Comparison of ENCODE assay signal across 23 mouse cellular contexts in genomic region chr11:78847884-78848848, GRCm38 (mm10). TPM values are rescaled to one million over a fixed set of nuclear protein-coding genes. Genes with fewer than 3 reads are reported as not detected.
DNase-seq lines count a peak whose midpoint lies in the region; ATAC-seq and TF ChIP-seq lines count a peak whose summit lies in the region.
"Had no signal": no experiment of that assay in that cellular context is flagged by ENCODE, and none has a peak within 500 bp of the region (broad histone marks: within the 10 kb centered on the region; RNA-seq: fewer than 3 reads in every experiment).

No protein-coding gene starts in this region.

- H3K27ac ChIP-seq in neural tube, embryonic 13.5 days (replicated peaks), result peak overlapping the region; percentile 46; the same call in 1 of the 2 replicates
- H3K27ac ChIP-seq in intestine, postnatal 0 days (ENCODE audit: low read depth, low read length), result peak overlapping the region; percentile 77
- H3K27ac ChIP-seq in liver, embryonic 16.5 days (ENCODE audit: low read length), result no peak overlapping the region
- H3K27ac ChIP-seq: embryonic facial prominence, embryonic 12.5 days; kidney, embryonic 15.5 days; limb, embryonic 13.5 days; midbrain, embryonic 10.5 days; midbrain, embryonic 15.5 days had no signal

- H3K4me2 ChIP-seq in neural tube, embryonic 13.5 days, result no peak overlapping the region
- H3K4me2 ChIP-seq in intestine, postnatal 0 days (replicated peaks; ENCODE audit: low read depth), result peak overlapping the region; percentile 30; the same call in 1 of the 2 replicates
- no peak overlapping the region for H3K4me2 ChIP-seq in liver, embryonic 16.5 days (ENCODE audit: low read depth, low read length)
- H3K4me2 ChIP-seq: embryonic facial prominence, embryonic 12.5 days; kidney, embryonic 15.5 days; limb, embryonic 13.5 days; midbrain, embryonic 15.5 days had no signal

- WGBS in neural tube, embryonic 13.5 days, result 61% methylated on average over 7 of the region's 7 CpGs
- 20% methylated on average over 7 of the region's 7 CpGs for WGBS in intestine, postnatal 0 days
- 28% methylated on average over 7 of the region's 7 CpGs for WGBS in liver, embryonic 16.5 days (ENCODE audit: insufficient replicate concordance)

- H3K9me3 ChIP-seq in neural tube, embryonic 13.5 days, result no peaks in the 10 kb centered on the region
- no peaks in the 10 kb centered on the region for H3K9me3 ChIP-seq in intestine, postnatal 0 days (ENCODE audit: control insufficient read depth)
- no peaks in the 10 kb centered on the region for H3K9me3 ChIP-seq in liver, embryonic 16.5 days (replicated peaks; ENCODE audit: control insufficient read depth, low read length)
- H3K9me3 ChIP-seq: embryonic facial prominence, embryonic 12.5 days; G1E; kidney, embryonic 15.5 days; limb, embryonic 13.5 days; midbrain, embryonic 10.5 days; midbrain, embryonic 15.5 days had no signal

- no peaks in the 10 kb centered on the region for H3K36me3 ChIP-seq in neural tube, embryonic 13.5 days
- no peaks in the 10 kb centered on the region for H3K36me3 ChIP-seq in intestine, postnatal 0 days (ENCODE audit: control insufficient read depth, insufficient read depth)
- H3K36me3 ChIP-seq in liver, embryonic 16.5 days (ENCODE audit: control insufficient read depth, insufficient read depth), result no peaks in the 10 kb centered on the region
- H3K36me3 ChIP-seq: embryonic facial prominence, embryonic 12.5 days; kidney, embryonic 15.5 days; limb, embryonic 13.5 days; midbrain, embryonic 10.5 days; midbrain, embryonic 15.5 days had no signal

- intact Hi-C loops in gastrocnemius, postnatal 14 days (cut with DNase I; ENCODE audit: low total_unique reads), result no loop called here

- no peak for TF ChIP-seq CTCF in intestine, postnatal 0 days (IDR thresholded peaks at IDR 0.05; ENCODE audit: low read depth)

- no peaks in the 10 kb centered on the region for H3K27me3 ChIP-seq in neural tube, embryonic 13.5 days
- no peaks in the 10 kb centered on the region for H3K27me3 ChIP-seq in intestine, postnatal 0 days (replicated peaks; ENCODE audit: control insufficient read depth, insufficient read depth, low read length)
- H3K27me3 ChIP-seq in liver, embryonic 16.5 days (ENCODE audit: control insufficient read depth, insufficient read depth, low read depth, low read length), result no peaks in the 10 kb centered on the region
- H3K27me3 ChIP-seq: embryonic facial prominence, embryonic 12.5 days; kidney, embryonic 15.5 days; limb, embryonic 13.5 days; midbrain, embryonic 15.5 days had no signal

- no peak overlapping the region for H3K4me3 ChIP-seq in neural tube, embryonic 13.5 days
- no peak overlapping the region for H3K4me3 ChIP-seq in intestine, postnatal 0 days (ENCODE audit: low read depth, low read length)
- no peak overlapping the region for H3K4me3 ChIP-seq in liver, embryonic 16.5 days (ENCODE audit: low read depth, low read length)
- H3K4me3 ChIP-seq: embryonic facial prominence, embryonic 12.5 days; kidney, embryonic 15.5 days; limb, embryonic 13.5 days; midbrain, embryonic 10.5 days; midbrain, embryonic 15.5 days had no signal

- DNase-seq in neural tube, embryonic 10.5 days (ENCODE audit: extremely low spot score, low spot score), result no peak
- DNase-seq in gastrocnemius, postnatal 14 days, result no peak
- DNase-seq in urinary bladder, postnatal 36 days (ENCODE audit: low spot score in 2 of 2), result no peak
- DNase-seq: adrenal gland, postnatal 10 days; B cell, adult 2 months; cerebellum, adult 11 months; cerebellum, adult 9-10 months; cerebellum, postnatal 36 days; embryo, embryonic 11 days; gastrocnemius, postnatal 10 days; lung, adult 2 months; thymus, postnatal 4 days had no signal

- no peak overlapping the region for H3K9ac ChIP-seq in neural tube, embryonic 13.5 days
- no peak overlapping the region for H3K9ac ChIP-seq in intestine, postnatal 0 days (ENCODE audit: low read depth, low read length)
- H3K9ac ChIP-seq in liver, embryonic 16.5 days (ENCODE audit: low read depth, low read length), result no peak overlapping the region
- H3K9ac ChIP-seq: embryonic facial prominence, embryonic 12.5 days; kidney, embryonic 15.5 days; limb, embryonic 13.5 days; midbrain, embryonic 15.5 days had no signal

- ATAC-seq in neural tube, embryonic 13.5 days (ENCODE audit: low read depth), result no peak
- peak; percentile 81 for ATAC-seq in intestine, postnatal 0 days
- peak; percentile 30; the same call in 1 of the 2 replicates for ATAC-seq in liver, embryonic 16.5 days (ENCODE audit: low read depth)
- ATAC-seq: forebrain, embryonic 16.5 days; hindbrain, embryonic 16.5 days; midbrain, embryonic 15.5 days had no signal

- peaks cover 13% of the 10 kb centered on the region; the same call in 1 of the 2 replicates for H3K4me1 ChIP-seq in neural tube, embryonic 13.5 days (replicated peaks)
- H3K4me1 ChIP-seq in intestine, postnatal 0 days (replicated peaks; ENCODE audit: control insufficient read depth, insufficient read depth, low read length), result no peaks in the 10 kb centered on the region; the same call in 1 of the 2 replicates
- no peaks in the 10 kb centered on the region for H3K4me1 ChIP-seq in liver, embryonic 16.5 days (ENCODE audit: control insufficient read depth, low read depth, low read length)
- H3K4me1 ChIP-seq: embryonic facial prominence, embryonic 12.5 days; limb, embryonic 13.5 days had no signal

RNA-seq across cellular contexts. Expression of gene Lyrm9, which starts 21.8 kb away (rescaled TPM):
- polyA plus RNA-seq in neural tube, embryonic 13.5 days (2015; fragmentation: Nextera tagmentation; extraction: Ambion mirVana), result 28.8 and 33.6 TPM in 2 replicates
- 15.6 and 20.4 TPM in 2 replicates for polyA plus RNA-seq in intestine, postnatal 0 days (2015; fragmentation: Nextera tagmentation; extraction: Ambion mirVana)
- polyA plus RNA-seq in liver, embryonic 16.5 days (2015; fragmentation: Nextera tagmentation; extraction: Ambion mirVana), result 11.8 and 13.5 TPM in 2 replicates
- total RNA-seq in gastrocnemius, postnatal 14 days (2021), result 10 to 100 TPM; 11.5 to 14.2 TPM
